Mouse (Mus musculus): ENCODE measurements around the gene Sh3gl3.

The Sh3gl3 gene

GRCm38 (mm10) chr7:82287242-82287641, 113.6 kb downstream of the Sh3gl3 start:
- no peak for DNase-seq (ENCODE audit: low spot score in 2 of 2)

- DNase-seq (ENCODE audit: low spot score in 2 of 2): no peak
Observed at GRCm38 (mm10) chr7:82293441-82293840, 119.8 kb downstream of the Sh3gl3 start.

DNA sequence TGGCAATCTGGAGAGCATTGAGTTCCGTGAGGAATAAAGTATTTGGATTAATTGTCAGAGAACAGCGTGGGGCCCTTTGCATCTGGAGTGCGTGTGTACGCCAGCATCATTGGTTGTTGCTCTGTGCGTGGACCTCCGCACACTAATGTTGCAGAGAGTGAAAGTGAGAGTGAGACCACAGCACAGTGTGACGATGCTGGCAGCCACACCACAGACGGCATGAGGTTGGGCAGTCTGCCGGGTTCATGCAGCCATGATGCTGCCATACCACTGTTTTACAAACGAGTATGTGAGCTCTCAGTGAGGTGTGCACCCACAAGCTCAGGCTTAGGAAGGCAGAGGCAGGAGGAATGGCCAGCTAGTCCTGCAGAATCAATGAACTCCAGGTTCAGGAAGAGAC, 120.4 kb downstream of the Sh3gl3 start:
- no peak for DNase-seq (ENCODE audit: low spot score in 2 of 2)

DNA sequence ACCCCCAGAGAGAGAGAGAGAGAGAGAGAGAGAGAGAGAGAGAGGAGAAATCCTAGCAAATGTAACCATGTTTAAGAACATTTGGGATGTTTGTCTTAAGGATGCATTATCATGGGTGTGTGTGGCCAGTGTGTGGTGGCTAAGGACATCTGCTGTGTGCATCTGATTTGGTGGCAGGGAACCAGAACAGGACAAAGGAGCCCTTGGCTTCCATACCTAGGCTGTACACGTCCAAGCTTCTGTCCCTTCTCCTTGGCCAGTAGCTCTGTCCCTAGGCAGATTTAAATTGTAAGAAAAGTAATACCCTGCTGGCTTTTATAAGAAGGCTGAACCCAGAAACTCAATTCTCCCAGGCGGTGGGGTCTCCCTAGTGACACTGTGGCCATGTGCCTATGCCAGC, 121.0 kb downstream of the Sh3gl3 start:
- DNase-seq (ENCODE audit: low spot score in 2 of 2): no peak

DNA sequence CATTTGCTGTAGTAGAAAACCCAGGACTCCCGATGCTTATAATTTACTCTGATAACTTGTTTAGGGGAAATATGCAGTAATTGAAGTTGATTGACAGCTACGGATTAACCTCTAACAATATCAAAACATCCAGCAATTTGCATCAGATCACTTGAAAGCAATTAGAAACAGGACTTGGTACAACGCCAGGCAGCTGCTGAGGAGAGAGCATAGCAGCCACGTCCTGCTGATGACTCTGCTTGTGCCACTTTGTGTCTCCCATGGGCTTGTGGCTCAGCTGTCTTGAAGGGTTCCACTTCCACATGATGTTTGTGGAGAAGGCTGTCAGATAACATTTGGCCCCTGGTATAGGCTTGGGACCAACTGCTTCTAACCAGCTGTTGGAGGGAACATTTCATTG, 134.8 kb downstream of the Sh3gl3 start:
- no peak for DNase-seq (ENCODE audit: low spot score in 2 of 2)

GRCm38 (mm10) chr7:82318515-82318914, 144.9 kb downstream of the Sh3gl3 start:
- DNase-seq (ENCODE audit: low spot score in 2 of 2): no peak

DNA sequence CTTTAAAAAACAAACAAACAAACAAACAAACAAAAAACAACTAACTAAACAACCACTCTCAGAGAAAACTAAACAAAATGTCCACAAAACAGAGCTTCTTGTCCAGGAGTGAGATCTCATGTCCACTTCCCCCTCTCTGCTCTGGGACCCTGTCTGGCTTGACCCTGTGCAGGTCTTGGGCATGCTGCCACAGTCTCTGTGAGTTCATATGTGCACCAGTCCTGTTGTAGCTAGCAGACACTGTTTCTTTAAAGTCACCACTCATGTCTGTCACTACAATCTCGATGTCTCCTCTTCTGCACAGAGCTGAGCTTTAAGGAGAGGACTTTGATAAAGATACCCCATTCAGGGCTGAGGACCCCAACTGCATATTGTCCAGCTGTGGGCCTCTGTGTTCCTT, 153.0 kb downstream of the Sh3gl3 start:
- no peak for DNase-seq (ENCODE audit: low spot score in 2 of 2)

- DNase-seq (ENCODE audit: low spot score in 2 of 2): no peak
Observed at GRCm38 (mm10) chr7:82327201-82327600, 153.6 kb downstream of the Sh3gl3 start.

DNA sequence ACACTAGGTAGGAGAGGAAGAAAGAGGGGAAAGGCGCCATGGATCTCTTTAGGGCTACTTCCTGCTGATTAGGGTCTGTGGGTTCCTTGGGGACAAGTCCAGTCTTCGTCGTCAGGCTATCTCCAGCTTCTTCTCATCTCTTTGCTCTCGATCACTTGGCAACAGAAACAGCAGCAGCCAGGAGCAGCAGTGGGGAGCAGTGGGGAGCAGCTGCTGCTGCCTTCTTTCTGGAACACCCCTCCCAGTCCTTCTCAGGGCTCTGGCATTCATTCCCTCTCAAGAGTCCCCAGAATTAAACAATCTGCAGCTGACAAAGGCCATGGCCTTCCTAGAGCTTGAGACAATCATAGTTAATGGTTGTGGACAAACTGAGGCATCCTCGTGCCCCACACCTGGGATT, 154.2 kb downstream of the Sh3gl3 start:
- DNase-seq (ENCODE audit: low spot score in 2 of 2): no peak

DNA sequence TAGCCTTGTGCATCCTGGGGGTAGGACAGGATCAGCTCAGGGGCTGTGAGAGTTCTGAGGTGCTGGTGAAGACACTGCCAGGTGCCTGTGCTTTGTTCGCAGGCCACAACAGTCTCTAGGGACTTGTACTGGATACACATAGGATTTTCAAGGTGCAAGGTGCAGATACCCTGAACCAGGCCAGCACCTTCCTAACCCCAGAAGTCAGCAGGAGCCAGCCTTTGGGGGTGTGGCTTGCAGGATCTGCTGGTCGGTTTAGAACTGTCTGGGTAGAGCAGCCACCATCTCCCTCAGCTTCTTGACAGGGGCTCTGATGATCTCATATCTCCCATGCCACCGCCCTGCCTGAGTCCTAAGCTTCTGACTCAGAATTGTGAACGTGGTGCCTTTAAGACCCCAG, 156.2 kb downstream of the Sh3gl3 start:
- no peak for DNase-seq (ENCODE audit: low spot score in 2 of 2)

GRCm38 (mm10) chr7:82330860-82331259, 157.2 kb downstream of the Sh3gl3 start:
- no peak for DNase-seq (ENCODE audit: low spot score in 2 of 2)

DNA sequence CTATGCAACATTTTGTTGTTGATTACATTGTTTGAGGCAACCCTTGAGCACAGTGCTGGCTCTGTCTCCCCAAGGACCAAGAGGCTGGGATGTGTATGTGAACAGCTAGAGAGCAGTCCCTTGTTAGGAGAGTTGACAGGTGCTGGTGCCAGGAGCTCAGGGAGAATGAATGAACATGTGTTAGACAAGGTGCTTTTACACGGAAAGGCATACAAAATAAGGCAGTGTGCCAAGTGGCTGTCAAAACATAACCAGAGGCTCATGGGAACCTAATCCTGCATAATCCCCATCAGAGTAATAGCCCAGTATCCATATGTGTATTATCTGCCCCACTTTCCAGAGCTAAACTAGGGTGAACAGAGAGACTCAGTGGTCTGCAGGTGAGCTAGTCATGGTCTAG, 160.4 kb downstream of the Sh3gl3 start:
- no peak for DNase-seq (ENCODE audit: low spot score in 2 of 2)

- no peak for DNase-seq (ENCODE audit: low spot score in 2 of 2)
Observed at GRCm38 (mm10) chr7:82335211-82336121, 161.8 kb downstream of the Sh3gl3 start, which contains the start of gene Adamtsl3. Gene Adamtsl3 (plus strand): TSS chr7:82335694.

- no peak for DNase-seq (ENCODE audit: low spot score in 2 of 2)
Observed at GRCm38 (mm10) chr7:82336132-82336531, 162.5 kb downstream of the Sh3gl3 start.

- no peak for DNase-seq (ENCODE audit: low spot score in 2 of 2)
Observed at GRCm38 (mm10) chr7:82338121-82338520, 164.5 kb downstream of the Sh3gl3 start.

DNA sequence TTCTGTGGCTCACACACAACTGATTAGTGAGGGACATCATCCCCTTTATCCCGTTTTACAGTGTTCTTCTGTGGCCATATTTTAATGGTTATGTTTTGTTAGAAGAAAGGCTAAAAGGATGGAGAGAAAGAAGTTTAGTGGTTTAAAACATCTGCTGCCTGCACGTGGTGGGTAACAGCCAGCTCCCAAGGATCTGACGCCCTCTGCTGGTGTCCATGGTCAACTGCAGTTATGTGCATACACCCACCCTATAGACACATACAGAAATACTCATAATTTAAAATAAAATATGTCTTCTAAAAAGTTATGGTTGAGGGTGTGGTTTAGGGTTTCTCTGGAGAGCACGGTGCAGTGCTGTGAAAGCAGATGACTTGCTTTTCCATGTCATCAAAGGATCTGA, 164.9 kb downstream of the Sh3gl3 start:
- DNase-seq (ENCODE audit: low spot score in 2 of 2): no peak

DNA sequence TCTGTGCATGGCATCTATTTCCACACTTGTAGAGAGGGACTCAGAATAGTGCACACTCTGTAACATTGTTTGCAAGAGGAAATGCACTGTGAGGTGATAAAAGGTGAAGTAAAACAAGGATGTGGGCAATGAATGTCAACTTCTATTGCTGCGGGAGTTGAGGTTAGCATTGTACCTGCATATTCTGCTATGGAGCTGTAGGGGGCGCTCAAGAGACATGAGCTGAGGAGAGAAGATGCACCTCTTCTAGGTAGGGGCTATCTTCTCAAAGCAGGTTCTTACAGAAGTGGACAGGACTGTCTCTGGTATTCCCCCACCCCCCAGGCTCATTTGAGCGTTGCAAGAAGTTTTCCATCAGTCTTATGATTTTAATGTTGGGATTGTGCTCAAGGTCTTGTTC, 165.6 kb downstream of the Sh3gl3 start:
- no peak for DNase-seq (ENCODE audit: low spot score in 2 of 2)

DNA sequence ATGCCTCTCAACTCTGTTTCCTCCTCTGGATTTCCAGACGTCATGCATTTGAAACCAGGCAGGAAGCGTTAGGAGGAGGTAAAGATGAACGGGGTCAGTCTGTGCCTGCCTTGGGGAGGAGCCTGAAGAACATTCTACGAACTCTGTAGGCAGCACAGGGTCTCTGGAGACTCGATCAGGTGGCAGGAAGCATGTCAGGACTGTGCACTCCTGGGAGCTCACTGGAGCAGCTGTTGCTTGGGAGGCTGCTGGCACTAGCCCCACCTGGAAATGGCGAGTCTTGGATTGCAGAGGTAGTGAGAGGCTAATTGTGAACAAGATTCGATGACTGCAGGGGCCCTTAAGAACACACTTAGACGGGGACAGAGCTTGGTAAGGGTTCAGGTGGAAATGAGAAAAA, 167.8 kb downstream of the Sh3gl3 start:
- no peak for DNase-seq (ENCODE audit: low spot score in 2 of 2)

GRCm38 (mm10) chr7:82346706-82347105, 173.1 kb downstream of the Sh3gl3 start:
- no peak for DNase-seq (ENCODE audit: low spot score in 2 of 2)

DNA sequence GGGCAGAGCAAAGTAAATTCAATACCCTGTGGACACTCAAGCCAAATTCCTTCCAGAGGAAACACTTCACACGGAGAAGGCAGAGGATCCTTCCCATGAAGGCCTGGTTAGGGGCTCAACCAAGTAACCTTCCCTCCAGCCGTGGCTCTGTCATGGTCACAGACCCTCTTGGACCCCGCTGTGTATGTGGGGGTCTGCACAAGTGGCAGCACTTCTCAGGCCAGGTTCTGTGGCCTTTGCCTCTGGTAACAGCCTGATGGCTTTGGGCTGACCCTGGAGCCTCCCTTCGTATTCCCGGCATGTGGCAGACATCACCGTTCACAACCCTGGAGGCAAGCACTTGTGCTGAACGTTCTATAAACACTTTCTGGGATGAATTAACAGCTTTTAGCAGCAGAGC, 176.2 kb downstream of the Sh3gl3 start:
- DNase-seq (ENCODE audit: low spot score in 2 of 2): no peak

- DNase-seq (ENCODE audit: low spot score in 2 of 2): no peak
Observed at GRCm38 (mm10) chr7:82350421-82350820, 176.8 kb downstream of the Sh3gl3 start.

Measured in spleen, postnatal 4 days (tissue).